Mouse (Mus musculus) cerebellum, adult 2 months (tissue): ENCODE results near the gene Ankrd13d. TPM values are rescaled to one million over a fixed set of nuclear protein-coding genes. Genes with fewer than 3 reads are reported as not detected.

Experiments used
- DNase-seq, 2 experiments: peaks; one replicate each; pipeline ENCODE4 v3.0.0; 2021
- H3K27ac ChIP-seq: fragments of 200-500 bp; 2 replicates; pipeline ENCODE4 v1.5.1; 2012; ENCODE audit warnings: low read length, control low read depth, inconsistent platforms; ENCODE audit not compliant: insufficient read depth
- H3K27me3 ChIP-seq: fragments of 200-500 bp; 2 replicates; pipeline ENCODE4 v1.6.1; 2012; ENCODE audit warnings: inconsistent platforms, mild to moderate bottlenecking, low read length, moderate library complexity; ENCODE audit not compliant: control insufficient read depth, insufficient read depth
- H3K4me1 ChIP-seq: fragments of 200-500 bp; 2 replicates; pipeline ENCODE4 v1.6.1; 2011; ENCODE audit warnings: low read length; ENCODE audit not compliant: control insufficient read depth, insufficient read depth
- H3K4me3 ChIP-seq: fragments of 200-500 bp; replicated peaks from 2 replicates; pipeline ENCODE3; 2011; ENCODE audit warnings: mild to moderate bottlenecking, low read depth, low read length, control low read depth; ENCODE audit not compliant: insufficient read depth
- CTCF ChIP-seq: fragments of 200-500 bp; IDR thresholded peaks from 2 replicates; pipeline ENCODE4 v1.5.1; 2011; ENCODE audit warnings: low read depth, mild to moderate bottlenecking, control low read depth, low read length, moderate library complexity, borderline replicate concordance; ENCODE audit not compliant: insufficient read depth
- POLR2A ChIP-seq: fragments of 200-500 bp; IDR thresholded peaks from 2 replicates; pipeline ENCODE4 v1.6.1; 2011; ENCODE audit warnings: low read length, control low read depth, borderline replicate concordance; ENCODE audit not compliant: insufficient read depth
- WGBS: fragments of 180-500 bp; shearing (Covaris S2); methylation state at CpG from one replicate; pipeline ENCODE4 v1.1.7; 2018; 5-methylcytosine and 5-hydroxymethylcytosine counted together
- polyA plus RNA-seq: library from polyadenylated mRNA; depleted of rRNA; stranded (reverse); fragments of >200 nt; gene quantifications from 2 replicates; pipeline ENCODE4 v1.2.3, GENCODE M21; 2012; rRNA removed

Ankrd13d gene
- polyA plus RNA-seq, 1 experiment = 74.3 TPM

DNA sequence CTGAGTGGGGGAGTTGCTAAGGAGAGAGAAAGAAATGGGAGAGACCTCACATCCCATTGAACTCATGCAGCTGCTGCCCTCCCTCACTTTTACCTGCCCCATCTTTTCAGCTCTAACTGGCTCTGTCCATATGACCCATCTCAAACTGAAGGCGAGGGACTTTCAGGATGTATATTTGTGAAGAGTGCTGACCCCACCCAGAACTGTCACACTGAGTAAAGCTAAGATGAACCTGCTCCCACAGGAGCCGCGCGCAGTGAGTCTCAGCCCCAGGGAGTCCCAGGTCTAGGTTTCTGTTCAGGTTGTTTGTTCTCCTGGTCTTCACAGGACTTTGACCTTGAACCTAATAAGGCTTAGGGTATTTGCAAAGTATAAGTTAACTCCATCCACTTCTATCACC lies 54.0 kb downstream of the Ankrd13d start:
- TF ChIP-seq CTCF = no peak
- no peak for TF ChIP-seq POLR2A
- Histone ChIP-seq H3K4me3 (no peak overlapping the region), H3K27me3 (no peaks in the 10 kb centered on the region), H3K27ac (no peak overlapping the region), H3K4me1 (no peaks in the 10 kb centered on the region)
- 86% methylated on average over 4 of the region's 4 CpGs for WGBS
- no peak for DNase-seq

- DNase-seq = peak; percentile 72 to 79
- WGBS = 20% methylated on average over 8 of the region's 8 CpGs
- Histone ChIP-seq H3K27ac (no peak overlapping the region), H3K4me1 (no peaks in the 10 kb centered on the region), H3K27me3 (no peaks in the 10 kb centered on the region), H3K4me3 (no peak overlapping the region)
- TF ChIP-seq CTCF (peak; percentile 92), POLR2A (no peak)
Measured at GRCm38 (mm10) chr19:4227894-4228678, 54.9 kb downstream of the Ankrd13d start.

- Histone ChIP-seq H3K27ac (no peak overlapping the region), H3K4me3 (no peak overlapping the region)
- TF ChIP-seq CTCF = no peak
- TF ChIP-seq POLR2A = no peak
Measured at GRCm38 (mm10) chr19:4227446-4227845, 55.5 kb downstream of the Ankrd13d start.

GRCm38 (mm10) chr19:4226779-4227178 lies 56.2 kb downstream of the Ankrd13d start:
- no peak for DNase-seq
- no peak for TF ChIP-seq POLR2A
- no peak for TF ChIP-seq CTCF
- Histone ChIP-seq H3K27me3 (no peaks in the 10 kb centered on the region), H3K27ac (no peak overlapping the region), H3K4me1 (no peaks in the 10 kb centered on the region), H3K4me3 (no peak overlapping the region)
- 86% methylated on average over 7 of the region's 7 CpGs for WGBS

More at GRCm38 (mm10) chr19:4227446-4227845, 55.5 kb downstream of the Ankrd13d start:
- Histone ChIP-seq H3K27me3 (no peaks in the 10 kb centered on the region), H3K4me1 (no peaks in the 10 kb centered on the region)
- no peak for DNase-seq
- WGBS = 83% methylated on average over 5 of the region's 5 CpGs

DNA sequence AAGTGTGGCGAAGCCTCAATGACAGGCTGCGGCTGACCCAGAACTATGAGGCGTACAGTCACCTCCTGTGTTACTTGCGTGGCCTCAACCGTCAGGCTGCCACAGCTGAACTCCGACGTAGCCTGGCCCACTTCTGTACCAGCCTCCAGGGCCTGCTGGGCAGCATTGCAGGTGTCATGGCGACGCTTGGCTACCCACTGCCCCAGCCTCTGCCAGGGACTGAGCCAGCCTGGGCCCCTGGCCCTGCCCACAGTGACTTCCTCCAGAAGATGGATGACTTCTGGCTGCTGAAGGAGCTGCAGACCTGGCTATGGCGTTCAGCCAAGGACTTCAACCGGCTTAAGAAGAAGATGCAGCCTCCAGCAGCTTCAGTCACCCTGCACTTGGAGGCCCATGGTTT lies 60.8 kb downstream of the Ankrd13d start:
- Histone ChIP-seq H3K4me1 (peaks cover 12% of the 10 kb centered on the region), H3K27ac (no peak overlapping the region), H3K4me3 (no peak overlapping the region), H3K27me3 (no peaks in the 10 kb centered on the region)
- no peak for TF ChIP-seq POLR2A
- no peak for TF ChIP-seq CTCF
- 62% methylated on average over 11 of the region's 11 CpGs for WGBS
- DNase-seq = no peak

- Histone ChIP-seq H3K27ac (no peak overlapping the region), H3K4me1 (peaks cover 12% of the 10 kb centered on the region), H3K27me3 (no peaks in the 10 kb centered on the region), H3K4me3 (no peak overlapping the region)
- DNase-seq = no peak
- TF ChIP-seq POLR2A (no peak), CTCF (no peak)
- WGBS = 51% methylated on average over 14 of the region's 14 CpGs
Measured at GRCm38 (mm10) chr19:4220957-4221743, 61.8 kb downstream of the Ankrd13d start.

- Histone ChIP-seq H3K4me1 (peaks cover 17% of the 10 kb centered on the region), H3K27me3 (no peaks in the 10 kb centered on the region), H3K4me3 (no peak overlapping the region), H3K27ac (no peak overlapping the region)
- WGBS = 29% methylated on average over 4 of the region's 4 CpGs
- DNase-seq = no peak
- TF ChIP-seq POLR2A (no peak), CTCF (no peak)
Measured at GRCm38 (mm10) chr19:4220416-4220815, 62.5 kb downstream of the Ankrd13d start.

Other genes with a start within 250 kb of the Ankrd13d start
- gene Gstp1, start 245.2 kb downstream of the Ankrd13d start, polyA plus RNA-seq = 517 and 561 TPM in 2 replicates
- 8.0 and 10.0 TPM in 2 replicates for gene Gstp2, start 237.1 kb downstream of the Ankrd13d start, polyA plus RNA-seq
- not detected in 2 replicates for gene Gstp3, start 223.6 kb downstream of the Ankrd13d start, polyA plus RNA-seq
- 5.5 and 8.0 TPM in 2 replicates for gene Cabp2, start 201.6 kb downstream of the Ankrd13d start, polyA plus RNA-seq
- 88.7 and 97.0 TPM in 2 replicates for gene Cdk2ap2, start 186.0 kb downstream of the Ankrd13d start, polyA plus RNA-seq
- 568 and 602 TPM in 2 replicates for gene Pitpnm1, start 183.1 kb downstream of the Ankrd13d start, polyA plus RNA-seq
- 207 and 209 TPM in 2 replicates for gene Aip, start 157.3 kb downstream of the Ankrd13d start, polyA plus RNA-seq
- 0.11 and 0.13 TPM in 2 replicates for gene Gpr152, start 143.3 kb downstream of the Ankrd13d start, polyA plus RNA-seq
- 0.06 and 0.16 TPM in 2 replicates for gene Cabp4, start 139.1 kb downstream of the Ankrd13d start, polyA plus RNA-seq
- gene Coro1b, start 134.5 kb downstream of the Ankrd13d start, polyA plus RNA-seq = 240 and 294 TPM in 2 replicates
- 0.98 and 1.2 TPM in 2 replicates for gene Ptprcap, start 129.5 kb downstream of the Ankrd13d start, polyA plus RNA-seq
- gene Rps6kb2, start 119.8 kb downstream of the Ankrd13d start, polyA plus RNA-seq = 93.6 and 95.0 TPM in 2 replicates
- gene Carns1, start 107.7 kb downstream of the Ankrd13d start, polyA plus RNA-seq = 25.8 and 31.2 TPM in 2 replicates
- gene Tbc1d10c, start 91.9 kb downstream of the Ankrd13d start, polyA plus RNA-seq = 1.1 and 1.4 TPM in 2 replicates
- 316 and 348 TPM in 2 replicates for gene Ppp1ca, start 91.1 kb downstream of the Ankrd13d start, polyA plus RNA-seq
- 31.9 and 37.6 TPM in 2 replicates for gene Rad9a, start 81.5 kb downstream of the Ankrd13d start, polyA plus RNA-seq
- gene Clcf1, start 68.9 kb downstream of the Ankrd13d start, polyA plus RNA-seq = 4.3 and 5.0 TPM in 2 replicates
- gene AC109138.7, start 68.8 kb downstream of the Ankrd13d start, polyA plus RNA-seq = 0.77 TPM in 1 of 2 replicates, not detected in the other
- 39.3 and 40.1 TPM in 2 replicates for gene Pold4, start 51.2 kb downstream of the Ankrd13d start, polyA plus RNA-seq
- gene Ssh3, start 14.0 kb downstream of the Ankrd13d start, polyA plus RNA-seq = 139 and 151 TPM in 2 replicates
- 226 and 239 TPM in 2 replicates for gene Grk2, start 23.1 kb upstream of the Ankrd13d start, polyA plus RNA-seq
- 87.1 and 90.4 TPM in 2 replicates for gene Kdm2a, start 115.1 kb upstream of the Ankrd13d start, polyA plus RNA-seq
- gene Rhod, start 156.3 kb upstream of the Ankrd13d start, polyA plus RNA-seq = 9.9 and 10.5 TPM in 2 replicates
- 82.4 and 104 TPM in 2 replicates for gene Syt12, start 194.3 kb upstream of the Ankrd13d start, polyA plus RNA-seq
- gene 2010003K11Rik, start 215.4 kb upstream of the Ankrd13d start, polyA plus RNA-seq = not detected in 2 replicates
- gene Pcx, start 227.3 kb upstream of the Ankrd13d start, polyA plus RNA-seq = 59.7 and 61.4 TPM in 2 replicates